Mouse (Mus musculus) v-Abl transformed pro-B cells (cell line): ENCODE measurements around the gene Arl8b.

Source experiments
- in situ Hi-C, 2 experiments: fragments of 400-800 bp; cut with MboI; formaldehyde crosslinking; loops; one replicate each; pipeline ENCODE4 v1.15.1; 2025; ENCODE audit not compliant: unreplicated experiment in 2 of 2

Gene Arl8b

DNA sequence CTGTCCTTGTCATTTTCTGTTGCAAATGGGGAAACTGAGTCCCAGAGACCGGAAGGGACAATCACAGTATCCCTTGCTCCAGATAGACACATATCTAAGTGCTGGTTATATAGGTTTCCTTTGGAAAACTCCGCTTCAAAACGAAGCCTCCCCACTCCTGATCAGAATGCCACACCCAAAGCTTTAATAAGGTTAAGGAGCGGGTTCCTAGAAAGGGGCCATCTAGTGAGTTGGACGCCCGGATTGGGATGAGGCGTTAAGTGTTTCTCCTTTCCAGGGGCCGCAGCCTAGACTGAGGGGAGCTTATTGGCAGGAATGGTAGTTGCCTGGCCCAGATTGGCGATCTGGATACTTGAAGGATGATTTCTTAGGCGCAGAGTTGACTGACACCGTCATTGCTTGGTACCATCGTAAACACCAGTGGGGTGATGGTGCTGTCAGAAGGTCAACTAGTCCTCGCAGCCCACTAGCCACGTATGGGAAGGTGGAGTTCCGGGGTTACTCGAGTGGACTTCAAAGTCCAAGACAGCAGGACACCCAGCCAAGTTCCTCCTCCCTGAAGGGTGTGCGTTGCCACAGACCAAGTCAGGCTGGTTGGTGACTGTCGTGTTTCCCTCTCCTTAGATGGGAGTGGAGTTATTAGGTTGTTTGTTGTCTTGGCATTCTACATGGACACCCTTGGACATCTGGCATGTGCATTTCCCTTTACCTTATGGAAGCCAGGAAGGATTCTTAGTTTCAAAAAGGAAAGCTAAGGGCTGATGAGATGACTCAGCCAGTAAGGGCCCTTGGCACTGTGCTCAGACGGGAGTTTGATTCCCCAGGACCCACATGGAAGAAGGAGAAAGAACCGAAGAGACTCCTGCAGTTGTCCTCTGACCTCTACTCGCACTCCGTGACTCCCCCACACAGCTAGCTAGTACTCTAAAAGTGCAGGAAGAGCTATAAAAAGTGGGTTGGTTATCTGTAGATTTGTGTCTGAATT, 46.8 kb downstream of the Arl8b start:
- in situ Hi-C loops, result loop anchor here (25.0 kb wide), 3 partner anchors 292 to 667 kb away; partner anchors contain the start of gene Itpr1 (in 1 of the 2)

DNA sequence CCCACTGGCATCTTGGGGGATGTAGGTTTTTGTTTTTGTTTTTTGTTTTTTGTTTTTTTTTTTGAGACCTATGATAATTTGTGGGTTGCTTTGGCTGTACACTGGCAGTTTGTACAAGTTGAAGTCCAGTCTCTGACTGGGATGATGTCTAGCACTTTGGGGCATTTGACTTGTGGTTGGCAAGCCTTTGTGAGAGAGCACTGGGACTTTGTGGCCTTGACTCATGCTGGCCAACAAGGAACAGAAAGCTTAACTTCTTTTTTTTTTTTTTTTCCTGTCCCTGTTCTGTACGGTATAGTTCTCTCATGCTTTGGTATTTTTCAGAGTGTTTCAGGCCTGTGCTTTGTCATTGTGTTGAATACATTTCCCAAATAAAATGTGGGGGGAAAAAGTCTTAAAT, 49.3 kb downstream of the Arl8b start:
- in situ Hi-C loops, result loop anchor here (25.0 kb wide), 3 partner anchors 295 to 670 kb away; partner anchors contain the start of gene Itpr1 (in 1 of the 2)

- in situ Hi-C loops, result loop anchor here (25.0 kb wide), 3 partner anchors 296 to 671 kb away; partner anchors contain the start of gene Itpr1 (in 1 of the 2)
Measured at GRCm38 (mm10) chr6:108832989-108833388, 50.1 kb downstream of the Arl8b start.

GRCm38 (mm10) chr6:108833963-108834697, 51.2 kb downstream of the Arl8b start:
- in situ Hi-C loops, result loop anchor here (25.0 kb wide), 3 partner anchors 297 to 672 kb away; partner anchors contain the start of gene Itpr1 (in 1 of the 2)

DNA sequence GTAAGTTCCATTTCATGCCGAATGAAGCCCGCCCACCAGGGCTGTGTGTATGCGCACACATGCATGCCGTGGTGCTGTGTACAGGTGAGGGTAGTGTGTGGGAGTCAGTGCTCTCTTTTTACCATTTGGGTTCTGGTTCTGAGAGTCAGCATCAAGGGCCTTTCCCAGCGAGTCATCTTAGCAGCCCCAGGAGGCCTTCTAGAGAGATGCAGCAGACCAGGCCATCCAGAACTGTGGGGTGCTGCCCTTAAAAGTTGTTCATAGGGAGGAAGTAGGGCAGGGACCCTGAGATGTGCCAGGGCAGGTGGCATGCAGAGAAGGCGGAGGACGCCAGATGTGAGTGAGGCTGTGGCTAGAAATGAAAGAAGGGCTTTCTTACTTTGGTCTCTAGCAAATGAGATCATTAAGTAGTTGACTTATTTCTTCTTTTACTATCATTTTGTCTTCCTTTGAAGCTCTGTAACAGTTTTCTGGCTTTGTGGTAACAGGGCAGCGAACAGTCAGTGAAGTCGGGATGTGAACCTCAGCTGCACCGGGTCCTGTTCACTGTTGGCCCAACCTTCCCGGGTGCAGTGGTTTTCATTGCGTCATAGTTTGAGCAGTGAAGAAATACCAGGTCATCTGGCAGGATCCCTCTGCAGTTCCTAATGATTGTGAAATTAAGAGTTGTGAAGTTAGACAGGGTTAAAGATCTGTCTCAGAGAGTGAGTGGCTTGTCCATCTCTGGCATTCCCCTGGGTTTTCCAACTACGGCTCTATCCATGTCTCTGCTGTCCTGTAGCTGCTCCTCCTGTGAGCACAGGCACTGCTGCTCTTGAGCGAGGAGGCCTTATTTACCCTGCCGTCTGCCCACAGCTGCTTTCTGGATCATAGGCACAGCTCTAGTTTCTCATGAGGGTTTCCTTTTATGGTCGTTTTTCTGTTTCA, 53.1 kb downstream of the Arl8b start:
- in situ Hi-C loops, result loop anchor here (5.0 to 25.0 kb wide), 4 partner anchors 54 to 674 kb away; partner anchors contain the start of genes Arl8b (in 1 of the 2) and Itpr1 (in 1 of the 2)

DNA sequence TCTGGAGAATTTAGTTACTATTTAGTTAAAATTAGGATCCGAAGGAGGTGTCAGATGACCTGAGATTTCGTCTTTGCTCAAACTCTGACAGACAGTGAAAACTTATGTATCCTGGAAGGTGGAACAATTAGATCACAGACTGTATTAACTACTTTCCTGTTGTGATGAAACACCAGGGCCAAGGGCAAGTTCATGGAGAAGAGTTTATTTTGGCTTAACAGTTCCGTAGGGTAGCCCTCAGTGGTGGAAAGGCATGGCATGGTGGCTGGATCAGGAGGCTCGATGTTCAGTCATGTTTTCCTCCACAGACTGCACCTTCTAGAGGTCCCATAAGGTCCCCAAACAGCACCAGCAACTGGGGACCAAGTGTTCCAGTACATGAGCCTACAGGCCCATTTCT, 54.2 kb downstream of the Arl8b start:
- in situ Hi-C loops, result loop anchor here (5.0 to 25.0 kb wide), 4 partner anchors 55 to 675 kb away; partner anchors contain the start of genes Arl8b (in 1 of the 2) and Itpr1 (in 1 of the 2)

GRCm38 (mm10) chr6:108837958-108838357, 55.1 kb downstream of the Arl8b start:
- in situ Hi-C loops, result loop anchor here (5.0 to 25.0 kb wide), 4 partner anchors 56 to 676 kb away; partner anchors contain the start of genes Arl8b (in 1 of the 2) and Itpr1 (in 1 of the 2)

- in situ Hi-C loops, result loop anchor here (5.0 to 25.0 kb wide), 4 partner anchors 57 to 677 kb away; partner anchors contain the start of genes Arl8b (in 1 of the 2) and Itpr1 (in 1 of the 2)
Measured at GRCm38 (mm10) chr6:108839432-108839831, 56.5 kb downstream of the Arl8b start.

- in situ Hi-C loops, result loop anchor here (25.0 kb wide), 3 partner anchors 304 to 679 kb away; partner anchors contain the start of gene Itpr1 (in 1 of the 2)
Measured at GRCm38 (mm10) chr6:108840861-108841640, 58.2 kb downstream of the Arl8b start.

- in situ Hi-C loops, result loop anchor here (25.0 kb wide), 3 partner anchors 306 to 681 kb away; partner anchors contain the start of gene Itpr1 (in 1 of the 2)
Measured at GRCm38 (mm10) chr6:108843664-108844063, 60.8 kb downstream of the Arl8b start.

- in situ Hi-C loops, result loop anchor here (25.0 kb wide), 3 partner anchors 307 to 682 kb away; partner anchors contain the start of gene Itpr1 (in 1 of the 2)
Measured at GRCm38 (mm10) chr6:108844093-108844492, 61.2 kb downstream of the Arl8b start.

DNA sequence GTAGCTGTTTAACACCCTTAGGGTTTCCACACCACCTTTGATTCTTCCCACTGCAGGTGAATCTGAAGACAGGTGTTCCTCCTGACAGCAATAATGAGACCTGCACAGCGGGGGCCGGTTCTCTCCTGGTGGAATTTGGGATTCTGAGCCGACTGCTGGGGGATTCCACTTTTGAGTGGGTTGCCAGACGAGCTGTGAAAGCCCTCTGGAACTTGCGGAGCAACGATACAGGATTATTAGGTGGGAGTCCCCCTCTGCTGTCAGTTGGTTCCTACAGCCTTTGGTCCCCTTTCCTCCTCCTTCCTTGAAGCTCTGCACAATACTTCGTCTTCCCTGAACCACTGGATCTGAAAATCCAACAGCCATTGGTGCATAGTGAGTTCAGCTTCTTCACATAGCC, 61.9 kb downstream of the Arl8b start:
- in situ Hi-C loops, result loop anchor here (25.0 kb wide), 3 partner anchors 307 to 682 kb away; partner anchors contain the start of gene Itpr1 (in 1 of the 2)

GRCm38 (mm10) chr6:108852088-108852670, 69.3 kb downstream of the Arl8b start:
- in situ Hi-C loops, result no loop called here

GRCm38 (mm10) chr6:108852986-108853385, 70.1 kb downstream of the Arl8b start:
- in situ Hi-C loops, result no loop called here

DNA sequence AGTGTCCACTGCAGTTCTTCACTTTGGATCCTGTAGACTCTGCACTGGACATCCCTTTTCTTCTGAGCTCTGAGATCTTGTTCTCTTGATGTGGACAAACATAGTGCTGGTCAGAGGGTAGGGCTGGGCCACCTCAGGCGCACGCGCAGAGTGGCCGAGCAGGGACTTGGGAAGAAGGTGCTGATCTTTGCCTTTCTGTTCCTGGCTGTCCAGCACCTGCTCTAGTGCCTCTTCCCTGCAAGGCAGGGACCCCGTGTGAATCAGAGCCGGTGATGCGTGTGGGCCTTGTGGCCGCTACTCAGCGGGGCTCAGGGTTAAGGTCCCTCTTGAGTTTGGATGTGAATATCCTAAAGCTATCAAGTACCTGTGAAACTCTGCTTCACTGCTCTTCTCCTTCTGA, 75.7 kb downstream of the Arl8b start:
- in situ Hi-C loops, result no loop called here

DNA sequence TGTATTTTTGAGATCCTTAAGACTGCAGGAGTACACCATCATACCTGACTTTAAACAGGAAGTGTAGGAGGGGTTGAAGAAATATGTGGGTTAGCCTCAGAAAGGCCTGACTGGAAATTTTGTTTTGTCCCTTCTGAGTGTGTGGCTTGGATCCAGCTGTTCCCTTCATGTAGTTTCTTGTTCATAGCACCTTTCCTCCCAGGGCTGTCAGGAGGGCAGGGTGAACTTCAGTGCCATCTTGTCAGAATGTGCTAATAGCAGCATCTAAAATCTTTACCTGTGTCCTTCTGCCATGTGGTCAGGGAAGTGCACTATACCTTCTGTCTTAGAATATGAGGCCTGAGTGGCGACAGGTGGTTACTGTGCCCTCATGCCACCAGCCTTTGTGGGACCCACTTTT, 78.3 kb downstream of the Arl8b start:
- in situ Hi-C loops, result no loop called here

DNA sequence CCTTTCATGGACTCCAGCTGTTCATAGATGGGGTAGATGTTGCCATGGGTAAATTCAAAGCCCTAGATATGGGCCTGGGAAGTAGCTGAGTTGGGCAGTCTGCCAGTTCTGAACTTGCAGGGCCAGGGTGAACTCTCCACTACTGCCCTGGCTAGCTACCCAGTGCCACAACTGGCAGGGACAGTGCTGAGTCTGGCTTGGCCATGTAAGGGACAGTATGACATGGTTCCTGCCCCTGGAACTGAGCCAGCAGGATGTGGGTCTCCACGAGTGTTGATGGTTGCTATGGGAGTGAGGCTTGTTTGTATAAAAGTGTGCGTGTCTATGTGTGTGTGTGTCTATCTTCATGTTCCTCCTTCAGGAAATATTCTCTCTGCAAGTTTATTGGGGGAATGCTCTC, 79.6 kb downstream of the Arl8b start:
- in situ Hi-C loops, result no loop called here

- in situ Hi-C loops, result no loop called here
Measured at GRCm38 (mm10) chr6:108866317-108866716, 83.4 kb downstream of the Arl8b start.
